Mouse (Mus musculus): Measurements from ENCODE around the gene Mtmr10.

DNA sequence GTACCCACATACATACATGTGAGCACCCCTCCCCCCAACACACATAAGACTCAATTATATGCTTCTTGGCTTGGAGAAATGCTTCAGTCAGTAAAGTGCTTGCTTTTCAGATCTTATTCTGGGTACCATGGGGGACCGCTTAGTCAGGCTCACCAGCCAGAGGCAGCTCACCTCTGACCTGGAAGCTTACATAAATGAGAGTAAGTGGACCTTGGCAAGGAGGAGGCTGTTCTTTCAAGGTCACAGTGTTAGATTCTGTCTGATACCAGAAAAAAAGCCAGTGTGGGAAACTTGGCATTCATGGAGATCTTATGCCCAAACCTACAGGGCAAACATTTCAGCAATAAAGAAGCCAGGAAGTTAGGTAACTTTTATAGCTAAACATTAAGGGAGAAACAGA is 60.4 kb downstream of the Mtmr10 start:
- TF ChIP-seq CTCF (IDR thresholded peaks at IDR 0.05; ENCODE audit: low read depth), result no peak
- no peak for TF ChIP-seq EP300 (optimal IDR thresholded peaks at IDR 0.05)

All from stomach, postnatal 0 days (tissue).